Mouse (Mus musculus) cerebellum, adult 2 months (tissue): ENCODE results near the gene Ptk6.

Experiments
- CTCF ChIP-seq: fragments of 200-500 bp; IDR thresholded peaks from 2 replicates; pipeline ENCODE4 v1.5.1; 2011; ENCODE audit warnings: low read depth, mild to moderate bottlenecking, control low read depth, low read length, moderate library complexity, borderline replicate concordance; ENCODE audit not compliant: insufficient read depth
- POLR2A ChIP-seq: fragments of 200-500 bp; IDR thresholded peaks from 2 replicates; pipeline ENCODE4 v1.6.1; 2011; ENCODE audit warnings: low read length, control low read depth, borderline replicate concordance; ENCODE audit not compliant: insufficient read depth

- no peak for TF ChIP-seq POLR2A
- no peak for TF ChIP-seq CTCF
These were observed 32.1 kb upstream of the Ptk6 start for GRCm38 (mm10) chr2:181234680-181235079.
